Mouse (Mus musculus) neutrophil, adult 5-6 weeks (primary cell): ENCODE results near the gene Zswim4. TPM values are rescaled to one million over a fixed set of nuclear protein-coding genes. Genes with fewer than 3 reads are reported as not detected.

Experiments
- total RNA-seq: library from RNA; stranded (forward); fragments of 200-1000 nt; gene quantifications from 2 replicates; pipeline ENCODE4 v1.2.3, GENCODE M21; 2017

Gene Zswim4
- total RNA-seq, 1 experiment from 2014 or later = 28.4 TPM

Other genes starting within 250 kb of the Zswim4 start
- gene Samd1, start 239.4 kb downstream of the Zswim4 start, total RNA-seq = 42.8 and 44.8 TPM in 2 replicates
- gene 1700067K01Rik, start 235.6 kb downstream of the Zswim4 start, total RNA-seq = 0.86 and 2.4 TPM in 2 replicates
- not detected in 2 replicates for gene 2210011C24Rik, start 224.9 kb downstream of the Zswim4 start, total RNA-seq
- gene Palm3, start 215.6 kb downstream of the Zswim4 start, total RNA-seq = 0.25 and 0.35 TPM in 2 replicates
- 47.3 and 47.8 TPM in 2 replicates for gene Il27ra, start 194.5 kb downstream of the Zswim4 start, total RNA-seq
- not detected in 2 replicates for gene Rln3, start 192.1 kb downstream of the Zswim4 start, total RNA-seq
- 12.3 and 12.5 TPM in 2 replicates for gene Gm10643, start 171.9 kb downstream of the Zswim4 start, total RNA-seq
- 35.2 and 37.9 TPM in 2 replicates for gene Rfx1, start 170.2 kb downstream of the Zswim4 start, total RNA-seq
- gene Dcaf15, start 132.3 kb downstream of the Zswim4 start, total RNA-seq = 18.7 and 20.5 TPM in 2 replicates
- 0.61 and 1.3 TPM in 2 replicates for gene Podnl1, start 111.1 kb downstream of the Zswim4 start, total RNA-seq
- gene Cc2d1a, start 89.1 kb downstream of the Zswim4 start, total RNA-seq = 15.7 and 17.7 TPM in 2 replicates
- gene 4930432K21Rik, start 89.0 kb downstream of the Zswim4 start, total RNA-seq = 0.93 and 2.7 TPM in 2 replicates
- gene Nanos3, start 51.8 kb downstream of the Zswim4 start, total RNA-seq = not detected in 2 replicates
- 130 and 147 TPM in 2 replicates for gene D8Ertd738e, start 12.7 kb upstream of the Zswim4 start, total RNA-seq
- gene Mri1, start 20.3 kb upstream of the Zswim4 start, total RNA-seq = 11.9 and 19.9 TPM in 2 replicates
- gene Ccdc130, start 33.3 kb upstream of the Zswim4 start, total RNA-seq = 22.5 and 25.3 TPM in 2 replicates
- gene Cacna1a, start 151.4 kb upstream of the Zswim4 start, total RNA-seq = 1.6 and 2.0 TPM in 2 replicates